Mouse (Mus musculus): ENCODE results near the gene Sec16b. TPM values are rescaled to one million over a fixed set of nuclear protein-coding genes. Genes with fewer than 3 reads are reported as not detected.

Gene Sec16b
- polyA plus RNA-seq, 1 experiment from 2014 or later: 1.6 TPM

DNA sequence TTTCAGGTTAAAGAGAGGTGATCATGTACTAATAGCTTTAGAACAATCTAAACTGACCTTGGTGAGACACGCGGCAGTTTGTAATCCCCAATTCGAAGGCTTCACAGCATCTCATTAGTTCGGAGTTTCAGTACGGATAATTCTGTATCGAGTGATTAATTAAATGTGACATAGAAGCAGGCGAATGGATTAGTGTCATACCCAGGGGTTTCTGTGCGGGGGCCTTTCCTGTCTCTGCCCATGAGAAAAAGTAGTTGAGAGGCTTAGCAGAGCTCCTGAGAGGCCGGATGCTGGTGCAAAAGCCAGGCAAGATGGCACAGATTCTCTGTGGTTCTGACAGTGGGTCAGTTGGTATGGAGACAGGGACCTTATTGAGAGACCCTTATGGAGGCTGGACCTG, 88.6 kb downstream of the Sec16b start:
- Histone ChIP-seq H3K27me3 (ENCODE audit: control insufficient read depth, insufficient read depth, low read length) (no peaks in the 10 kb centered on the region), H3K4me1 (ENCODE audit: control insufficient read depth, insufficient read depth, low read length) (no peaks in the 10 kb centered on the region), H3K9ac (ENCODE audit: low read depth, low read length) (no peak overlapping the region), H3K9me3 (ENCODE audit: control insufficient read depth, low read length) (no peaks in the 10 kb centered on the region), H3K4me3 (ENCODE audit: low read length) (no peak overlapping the region), H3K36me3 (ENCODE audit: control insufficient read depth, insufficient read depth, low read length) (no peaks in the 10 kb centered on the region), H3K4me2 (replicated peaks; ENCODE audit: low read depth, low read length) (no peak overlapping the region), H3K27ac (ENCODE audit: low read depth, low read length) (no peak overlapping the region)
- 79% methylated on average over 9 of the region's 9 CpGs for WGBS
- ATAC-seq (ENCODE audit: low FRiP score, low TSS enrichment): no peak

DNA sequence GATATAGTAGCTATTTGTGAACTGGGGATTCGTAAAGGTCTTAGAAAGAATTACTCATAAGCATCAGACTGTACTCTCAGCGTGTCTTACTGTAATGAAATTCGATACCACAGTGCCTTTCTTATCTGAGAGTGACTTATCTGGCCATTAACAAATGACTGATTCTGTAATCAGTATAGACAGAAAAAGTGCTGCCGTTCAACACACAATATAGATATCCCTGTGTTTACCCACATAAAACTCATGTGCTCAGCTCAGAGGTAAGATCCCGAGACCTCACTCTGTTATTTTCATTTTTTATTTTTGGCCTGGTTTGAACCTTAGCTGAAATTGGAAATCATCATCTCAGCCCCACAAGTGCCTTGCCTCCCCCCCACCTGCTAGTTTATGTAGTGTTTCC, 98.0 kb downstream of the Sec16b start:
- Histone ChIP-seq H3K9ac (ENCODE audit: low read depth, low read length) (no peak overlapping the region), H3K27me3 (ENCODE audit: control insufficient read depth, insufficient read depth, low read length) (no peaks in the 10 kb centered on the region), H3K27ac (ENCODE audit: low read depth, low read length) (no peak overlapping the region), H3K9me3 (ENCODE audit: control insufficient read depth, low read length) (no peaks in the 10 kb centered on the region), H3K4me1 (ENCODE audit: control insufficient read depth, insufficient read depth, low read length) (no peaks in the 10 kb centered on the region), H3K4me2 (replicated peaks; ENCODE audit: low read depth, low read length) (no peak overlapping the region), H3K4me3 (ENCODE audit: low read length) (no peak overlapping the region), H3K36me3 (ENCODE audit: control insufficient read depth, insufficient read depth, low read length) (no peaks in the 10 kb centered on the region)
- no peak for ATAC-seq (ENCODE audit: low FRiP score, low TSS enrichment)
- WGBS: 54% methylated on average over 5 of the region's 5 CpGs

Other genes starting within 250 kb of the Sec16b start
- gene Rasal2, start 94.1 kb upstream of the Sec16b start, polyA plus RNA-seq (2014; fragmentation: Nextera tagmentation; extraction: Ambion mirVana): 9.3 and 11.3 TPM in 2 replicates
- gene Cryzl2, start 48.2 kb upstream of the Sec16b start, polyA plus RNA-seq (2014; fragmentation: Nextera tagmentation; extraction: Ambion mirVana): 13.3 and 17.7 TPM in 2 replicates